Mouse (Mus musculus): Measurements from ENCODE around the gene Lhfpl5. TPM values are rescaled to one million over a fixed set of nuclear protein-coding genes. Genes with fewer than 3 reads are reported as not detected.

The Lhfpl5 gene
- polyA plus RNA-seq, 1 experiment, result not detected

GRCm38 (mm10) chr17:28622300-28622759 is 46.9 kb downstream of the Lhfpl5 start, which contains the start of gene Srpk1:
Gene Srpk1, minus strand, starts transcription at chr17:28622709.
- peak; percentile 65 to 88 for DNase-seq (ENCODE audit: low read depth in 1 of 2, low spot score in 2 of 2)
- no peaks in the 10 kb centered on the region for H3K27me3 ChIP-seq (ENCODE audit: control insufficient read depth, insufficient read depth, low read length)
- H3K27ac ChIP-seq (ENCODE audit: insufficient read depth, low read length), result peak within 1 kb of the TSS; percentile 86
- TF ChIP-seq CTCF (IDR thresholded peaks at IDR 0.05; ENCODE audit: extremely low read depth, insufficient read depth, insufficient read length, insufficient replicate concordance), result no peak
- peak; percentile 71 for TF ChIP-seq POLR2A (IDR thresholded peaks at IDR 0.05; ENCODE audit: low read depth, low read length)
- under 1% methylated on average over 52 of the region's 53 CpGs for WGBS
- H3K4me3 ChIP-seq (ENCODE audit: extremely low read depth, insufficient read depth, insufficient read length), result peak within 1 kb of the TSS; percentile 89
- H3K36me3 ChIP-seq (ENCODE audit: control insufficient read depth, insufficient read depth, low read length), result no peaks in the 10 kb centered on the region
- peaks cover 18% of the 10 kb centered on the region for H3K4me1 ChIP-seq (ENCODE audit: control insufficient read depth, insufficient read depth, insufficient read length)

DNA sequence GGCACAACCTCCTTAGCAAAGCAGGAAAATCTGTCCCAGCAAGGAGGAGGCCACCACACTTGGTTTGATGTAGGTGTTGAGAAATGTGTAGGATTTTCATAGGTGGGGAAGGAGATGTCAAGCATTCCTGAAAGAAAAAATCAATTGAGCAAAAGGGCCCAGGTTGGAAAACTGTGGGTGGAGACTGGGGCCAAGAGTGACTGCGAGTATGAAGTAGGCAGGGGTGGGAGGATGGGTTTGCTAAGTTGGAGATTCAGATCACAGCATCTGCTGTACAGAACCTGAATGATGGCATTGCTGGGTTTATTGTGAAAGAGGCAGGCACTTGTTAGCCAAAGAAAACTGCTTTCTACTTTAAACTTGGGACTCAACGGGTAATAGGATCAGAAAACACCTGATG is 49.4 kb downstream of the Lhfpl5 start:
- no peak overlapping the region for H3K27ac ChIP-seq (ENCODE audit: insufficient read depth, low read length)
- no peaks in the 10 kb centered on the region for H3K27me3 ChIP-seq (ENCODE audit: control insufficient read depth, insufficient read depth, low read length)
- H3K36me3 ChIP-seq (ENCODE audit: control insufficient read depth, insufficient read depth, low read length), result no peaks in the 10 kb centered on the region
- TF ChIP-seq POLR2A (IDR thresholded peaks at IDR 0.05; ENCODE audit: low read depth, low read length) (no peak), CTCF (IDR thresholded peaks at IDR 0.05; ENCODE audit: extremely low read depth, insufficient read depth, insufficient read length, insufficient replicate concordance) (no peak)
- DNase-seq (ENCODE audit: low read depth in 1 of 2, low spot score in 2 of 2), result no peak
- WGBS, result 38% methylated on average over 2 of the region's 2 CpGs
- no peak overlapping the region for H3K4me3 ChIP-seq (ENCODE audit: extremely low read depth, insufficient read depth, insufficient read length)
- H3K4me1 ChIP-seq (ENCODE audit: control insufficient read depth, insufficient read depth, insufficient read length), result peaks cover 18% of the 10 kb centered on the region

- no peak overlapping the region for H3K4me3 ChIP-seq (ENCODE audit: extremely low read depth, insufficient read depth, insufficient read length)
- H3K27me3 ChIP-seq (ENCODE audit: control insufficient read depth, insufficient read depth, low read length), result no peaks in the 10 kb centered on the region
- WGBS, result 22% methylated on average over 15 of the region's 15 CpGs
These were observed 49.9 kb downstream of the Lhfpl5 start for GRCm38 (mm10) chr17:28625327-28625726.

GRCm38 (mm10) chr17:28626937-28627336 is 51.5 kb downstream of the Lhfpl5 start:
- WGBS, result 82% methylated on average over 2 of the region's 2 CpGs
- Histone ChIP-seq H3K27ac (ENCODE audit: insufficient read depth, low read length) (no peak overlapping the region), H3K27me3 (ENCODE audit: control insufficient read depth, insufficient read depth, low read length) (no peaks in the 10 kb centered on the region), H3K36me3 (ENCODE audit: control insufficient read depth, insufficient read depth, low read length) (no peaks in the 10 kb centered on the region), H3K4me3 (ENCODE audit: extremely low read depth, insufficient read depth, insufficient read length) (no peak overlapping the region), H3K4me1 (ENCODE audit: control insufficient read depth, insufficient read depth, insufficient read length) (peaks cover 9% of the 10 kb centered on the region)
- no peak for TF ChIP-seq CTCF (IDR thresholded peaks at IDR 0.05; ENCODE audit: extremely low read depth, insufficient read depth, insufficient read length, insufficient replicate concordance)
- no peak for TF ChIP-seq POLR2A (IDR thresholded peaks at IDR 0.05; ENCODE audit: low read depth, low read length)
- DNase-seq (ENCODE audit: low read depth in 1 of 2, low spot score in 2 of 2), result no peak

More at GRCm38 (mm10) chr17:28625327-28625726, 49.9 kb downstream of the Lhfpl5 start:
- Histone ChIP-seq H3K4me1 (ENCODE audit: control insufficient read depth, insufficient read depth, insufficient read length) (peaks cover 18% of the 10 kb centered on the region), H3K27ac (ENCODE audit: insufficient read depth, low read length) (no peak overlapping the region), H3K36me3 (ENCODE audit: control insufficient read depth, insufficient read depth, low read length) (no peaks in the 10 kb centered on the region)
- peak in 1 of 2 experiments; percentile 27 for DNase-seq (ENCODE audit: low read depth in 1 of 2, low spot score in 2 of 2)
- no peak for TF ChIP-seq POLR2A (IDR thresholded peaks at IDR 0.05; ENCODE audit: low read depth, low read length)
- no peak for TF ChIP-seq CTCF (IDR thresholded peaks at IDR 0.05; ENCODE audit: extremely low read depth, insufficient read depth, insufficient read length, insufficient replicate concordance)

GRCm38 (mm10) chr17:28628248-28629124 is 53.0 kb downstream of the Lhfpl5 start:
- no peak overlapping the region for H3K4me3 ChIP-seq (ENCODE audit: extremely low read depth, insufficient read depth, insufficient read length)
- TF ChIP-seq POLR2A (IDR thresholded peaks at IDR 0.05; ENCODE audit: low read depth, low read length) (no peak), CTCF (IDR thresholded peaks at IDR 0.05; ENCODE audit: extremely low read depth, insufficient read depth, insufficient read length, insufficient replicate concordance) (no peak)
- no peak overlapping the region for H3K27ac ChIP-seq (ENCODE audit: insufficient read depth, low read length)
- DNase-seq (ENCODE audit: low read depth in 1 of 2, low spot score in 2 of 2), result no peak
- WGBS, result 84% methylated on average over 10 of the region's 10 CpGs
- no peaks in the 10 kb centered on the region for H3K27me3 ChIP-seq (ENCODE audit: control insufficient read depth, insufficient read depth, low read length)
- peaks cover 9% of the 10 kb centered on the region for H3K4me1 ChIP-seq (ENCODE audit: control insufficient read depth, insufficient read depth, insufficient read length)
- no peaks in the 10 kb centered on the region for H3K36me3 ChIP-seq (ENCODE audit: control insufficient read depth, insufficient read depth, low read length)

DNA sequence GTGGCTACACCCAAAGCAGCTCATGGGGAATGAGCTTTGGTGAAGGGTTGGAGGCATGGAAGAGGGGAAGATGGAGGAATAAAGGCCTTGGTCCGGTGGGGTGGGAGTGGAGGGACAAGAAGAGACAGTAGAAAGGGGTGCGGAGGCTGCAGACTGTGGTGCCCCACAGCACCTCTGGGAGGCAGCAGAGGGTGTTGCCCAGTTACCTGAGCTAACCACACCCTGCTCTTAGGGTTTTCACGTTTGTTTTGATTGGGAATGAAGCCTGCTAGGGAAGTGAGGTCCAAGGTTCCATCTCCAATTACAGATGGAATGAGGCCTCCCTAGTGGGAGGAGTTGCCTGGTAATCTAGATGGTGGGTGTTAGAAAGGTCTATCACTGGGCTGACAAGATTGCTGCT is 53.7 kb downstream of the Lhfpl5 start:
- WGBS, result 62% methylated on average over 3 of the region's 3 CpGs
- Histone ChIP-seq H3K27me3 (ENCODE audit: control insufficient read depth, insufficient read depth, low read length) (no peaks in the 10 kb centered on the region), H3K4me3 (ENCODE audit: extremely low read depth, insufficient read depth, insufficient read length) (no peak overlapping the region), H3K36me3 (ENCODE audit: control insufficient read depth, insufficient read depth, low read length) (no peaks in the 10 kb centered on the region), H3K4me1 (ENCODE audit: control insufficient read depth, insufficient read depth, insufficient read length) (peaks cover 9% of the 10 kb centered on the region), H3K27ac (ENCODE audit: insufficient read depth, low read length) (no peak overlapping the region)
- no peak for DNase-seq (ENCODE audit: low read depth in 1 of 2, low spot score in 2 of 2)
- TF ChIP-seq POLR2A (IDR thresholded peaks at IDR 0.05; ENCODE audit: low read depth, low read length), result no peak

Other genes starting within 250 kb of the Lhfpl5 start
- gene Rpl10a, start 247.2 kb upstream of the Lhfpl5 start, polyA plus RNA-seq (2012; rRNA removed), result 4,168 and 4,314 TPM in 2 replicates
- 4.3 and 5.0 TPM in 2 replicates for gene Tead3, start 224.8 kb upstream of the Lhfpl5 start, polyA plus RNA-seq (2012; rRNA removed)
- 0.15 and 0.25 TPM in 2 replicates for gene Tulp1, start 210.4 kb upstream of the Lhfpl5 start, polyA plus RNA-seq (2012; rRNA removed)
- 26.1 and 29.7 TPM in 2 replicates for gene Fkbp5, start 58.1 kb upstream of the Lhfpl5 start, polyA plus RNA-seq (2012; rRNA removed)
- 0.25 and 0.32 TPM in 2 replicates for gene Armc12, start 44.8 kb upstream of the Lhfpl5 start, polyA plus RNA-seq (2012; rRNA removed)
- gene Clpsl2, start 26.2 kb upstream of the Lhfpl5 start, polyA plus RNA-seq (2012; rRNA removed), result not detected in 2 replicates
- gene Clps, start 14.9 kb upstream of the Lhfpl5 start, polyA plus RNA-seq (2012; rRNA removed), result 8,275 and 8,966 TPM in 2 replicates
- 20.0 and 20.5 TPM in 2 replicates for gene Srpk1, start 47.1 kb downstream of the Lhfpl5 start, polyA plus RNA-seq (2012; rRNA removed)
- 0.38 and 0.40 TPM in 2 replicates for gene Slc26a8, start 114.6 kb downstream of the Lhfpl5 start, polyA plus RNA-seq (2012; rRNA removed)
- 83.1 and 93.0 TPM in 2 replicates for gene Mapk14, start 115.7 kb downstream of the Lhfpl5 start, polyA plus RNA-seq (2012; rRNA removed)
- gene AC170998.1, start 150.4 kb downstream of the Lhfpl5 start, polyA plus RNA-seq (2012; rRNA removed), result 0.28 and 0.81 TPM in 2 replicates
- 1.1 and 2.6 TPM in 2 replicates for gene Mapk13, start 193.7 kb downstream of the Lhfpl5 start, polyA plus RNA-seq (2012; rRNA removed)
- 42.9 and 43.2 TPM in 2 replicates for gene Brpf3, start 225.4 kb downstream of the Lhfpl5 start, polyA plus RNA-seq (2012; rRNA removed)